Mouse (Mus musculus): ENCODE results near the gene Tbc1d8.

GRCm38 (mm10) chr1:39502817-39503633 lies 24.5 kb upstream of the Tbc1d8 start:
- TF ChIP-seq POLR2A (IDR thresholded peaks at IDR 0.05; ENCODE audit: borderline replicate concordance, extremely low read depth, low read depth, low read length) (no peak), CTCF (IDR thresholded peaks at IDR 0.05; ENCODE audit: insufficient read depth, low read length) (no peak)

Data from lung, adult 2 months (tissue).